Mouse (Mus musculus) cortical plate, adult 2 months (tissue): Measurements from ENCODE around the gene Igfbpl1. TPM values are rescaled to one million over a fixed set of nuclear protein-coding genes. Genes with fewer than 3 reads are reported as not detected.
A peak's percentile ranks its signal among the peaks of the same experiment; 100 is the strongest.

Experiments used
- H3K27ac ChIP-seq: fragments of 200-500 bp; 2 replicates; pipeline ENCODE4 v1.5.1; 2012; ENCODE audit warnings: low read length, control low read depth, inconsistent platforms; ENCODE audit not compliant: insufficient read depth
- H3K4me1 ChIP-seq: fragments of 200-500 bp; 2 replicates; pipeline ENCODE4 v1.6.1; 2011; ENCODE audit warnings: low read length; ENCODE audit not compliant: control insufficient read depth, insufficient read depth
- H3K4me3 ChIP-seq: fragments of 200-500 bp; 2 replicates; pipeline ENCODE4 v1.5.1; 2011; ENCODE audit warnings: mild to moderate bottlenecking, low read length, control low read depth; ENCODE audit not compliant: insufficient read depth
- CTCF ChIP-seq: fragments of 200-500 bp; IDR thresholded peaks from 2 replicates; pipeline ENCODE4 v1.5.1; 2011; ENCODE audit warnings: mild to moderate bottlenecking, control low read depth, low read length; ENCODE audit not compliant: insufficient read depth; ENCODE audit errors: extremely low read depth
- POLR2A ChIP-seq: fragments of 200-500 bp; IDR thresholded peaks from 2 replicates; pipeline ENCODE4 v1.6.1; 2011; ENCODE audit warnings: mild to moderate bottlenecking, low read length, control low read depth; ENCODE audit not compliant: insufficient read depth; ENCODE audit errors: extremely low read depth
- polyA plus RNA-seq: library from polyadenylated mRNA; depleted of rRNA; stranded (reverse); fragments of >200 nt; gene quantifications from 2 replicates; pipeline ENCODE4 v1.2.3, GENCODE M21; 2012; rRNA removed

Gene Igfbpl1
- polyA plus RNA-seq: 1.2 and 1.5 TPM in 2 replicates

DNA sequence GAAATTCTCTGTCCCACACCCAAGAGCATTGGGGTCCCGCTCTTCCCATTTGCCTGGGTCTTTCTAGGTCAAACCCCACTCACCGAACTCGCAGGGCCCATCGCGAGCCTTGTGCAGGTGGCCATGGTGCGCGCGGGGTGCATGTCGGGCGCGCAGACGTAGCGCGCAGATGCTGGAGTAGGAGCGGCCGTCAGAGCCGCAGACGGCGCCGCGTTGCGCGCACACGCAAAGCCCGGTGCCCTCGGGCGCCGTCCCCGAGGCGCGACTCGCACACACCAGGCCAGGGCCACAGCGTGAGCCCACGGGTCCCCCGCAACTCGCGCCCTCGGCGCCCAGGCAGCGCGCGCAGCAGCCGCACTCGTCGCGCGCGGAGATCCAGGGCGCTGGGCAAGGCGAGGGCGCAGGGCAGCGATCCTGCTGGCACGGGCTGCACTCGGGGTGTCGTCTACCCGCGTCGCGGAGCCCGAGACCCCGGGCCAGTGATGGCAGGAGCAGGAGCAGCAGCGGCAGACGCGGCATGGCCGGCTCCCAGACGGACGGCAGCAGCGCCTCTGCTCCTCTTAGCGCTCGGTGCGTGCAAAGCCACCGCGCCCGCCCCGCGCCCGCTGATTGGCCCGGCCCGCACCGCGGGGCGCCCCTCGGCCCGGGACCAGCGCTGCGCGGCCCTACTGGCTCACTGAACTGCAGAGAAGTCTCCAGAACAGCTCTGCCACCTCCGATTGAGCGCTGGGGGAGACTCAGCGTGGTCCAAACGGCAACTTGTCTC, at the start of gene Igfbpl1:
TSS of gene Igfbpl1 (minus strand) at position 649 of the 766 bp plus-strand sequence.
- H3K4me3 ChIP-seq: no peak within 1 kb of the TSS; the same call in 1 of the 2 replicates
- no peaks in the 10 kb centered on the region; the same call in 1 of the 2 replicates for H3K4me1 ChIP-seq
- TF ChIP-seq CTCF (no peak), POLR2A (no peak)
- H3K27ac ChIP-seq: no peak within 1 kb of the TSS

DNA sequence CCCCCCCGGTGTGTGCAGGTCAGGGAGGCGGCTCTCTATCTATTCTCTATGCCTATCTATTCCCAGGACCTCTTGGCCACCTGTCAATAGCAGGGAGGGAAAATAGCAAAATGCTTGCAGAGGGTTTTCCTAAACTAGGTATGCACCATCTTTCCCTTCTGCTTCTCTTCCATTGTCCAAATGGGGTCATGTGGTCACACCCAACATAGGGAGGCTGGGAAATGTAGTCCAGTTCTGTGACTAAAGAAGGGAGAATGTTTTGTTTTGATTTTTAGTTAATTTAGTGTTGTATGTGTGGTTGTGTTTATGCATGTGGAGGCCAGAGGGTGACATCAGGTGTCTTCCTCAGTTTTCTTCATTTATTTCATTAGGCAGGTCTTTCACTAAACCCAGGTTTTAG, 45.4 kb upstream of the Igfbpl1 start:
- H3K27ac ChIP-seq: no peak overlapping the region
- H3K4me1 ChIP-seq: no peaks in the 10 kb centered on the region
- TF ChIP-seq CTCF: no peak
- TF ChIP-seq POLR2A: no peak
- H3K4me3 ChIP-seq: no peak overlapping the region

DNA sequence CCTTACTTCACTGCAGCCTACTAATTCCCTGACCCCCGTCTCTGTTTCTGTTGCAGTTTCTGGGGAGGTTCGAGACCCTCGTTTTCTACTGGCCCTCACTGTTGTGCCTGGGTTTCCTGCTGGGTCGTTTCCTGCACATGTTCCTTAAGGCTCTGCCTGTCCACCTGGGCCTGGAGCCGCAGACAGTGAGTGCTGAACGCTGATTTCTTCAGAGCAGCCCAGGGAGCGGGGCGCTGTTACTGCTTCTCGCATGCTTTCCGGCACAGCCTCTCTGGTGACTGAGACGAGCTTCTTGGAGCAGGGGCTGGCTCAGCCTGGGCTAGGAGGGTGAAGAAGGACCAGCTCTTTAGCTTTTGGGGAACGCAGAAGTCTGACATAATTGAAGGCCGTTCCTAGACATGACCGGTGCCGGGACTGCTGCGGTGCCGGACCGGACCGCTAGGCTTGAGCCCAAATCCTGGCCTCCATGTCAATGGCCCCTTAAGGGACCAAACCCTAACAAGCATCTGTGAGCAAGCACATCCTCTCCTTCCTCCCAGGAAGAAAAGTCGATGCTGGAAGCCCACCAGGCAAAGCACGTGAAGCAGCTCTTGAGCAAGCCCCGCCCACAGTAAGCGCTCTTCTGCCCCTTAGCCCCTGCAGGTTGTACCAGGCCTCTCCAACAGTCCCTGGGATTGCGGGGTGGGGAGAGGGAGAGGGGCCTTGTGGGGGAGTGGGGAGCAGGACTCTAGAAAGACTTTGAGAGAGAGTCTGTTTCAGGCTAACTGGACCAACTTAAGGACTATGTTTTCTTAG, 42.5 kb upstream of the Igfbpl1 start:
- Histone ChIP-seq H3K4me1 (no peaks in the 10 kb centered on the region), H3K27ac (no peak overlapping the region), H3K4me3 (no peak overlapping the region)
- TF ChIP-seq CTCF (no peak), POLR2A (no peak)

DNA sequence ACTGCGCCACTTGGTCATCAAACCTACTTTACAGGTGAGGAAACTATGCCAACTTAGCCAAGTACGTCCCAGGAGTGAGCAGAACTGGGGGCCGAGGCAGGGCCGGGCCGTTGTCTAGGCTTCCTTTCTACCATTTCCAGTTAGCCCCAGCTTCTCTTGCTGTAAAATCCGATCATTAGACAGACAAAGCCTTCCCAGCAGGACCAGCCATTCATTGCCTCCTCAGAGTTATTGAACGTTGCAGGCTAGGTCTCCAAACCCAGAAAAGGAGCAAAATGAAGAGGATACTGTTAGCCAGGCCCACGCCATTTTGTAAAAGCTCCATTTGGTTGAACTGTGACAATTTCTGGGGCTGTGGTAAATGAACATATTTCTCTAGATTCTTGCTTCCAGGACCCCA, 40.7 kb upstream of the Igfbpl1 start:
- no peak overlapping the region for H3K4me3 ChIP-seq
- no peaks in the 10 kb centered on the region for H3K4me1 ChIP-seq
- no peak overlapping the region for H3K27ac ChIP-seq
- no peak for TF ChIP-seq CTCF
- TF ChIP-seq POLR2A: no peak

DNA sequence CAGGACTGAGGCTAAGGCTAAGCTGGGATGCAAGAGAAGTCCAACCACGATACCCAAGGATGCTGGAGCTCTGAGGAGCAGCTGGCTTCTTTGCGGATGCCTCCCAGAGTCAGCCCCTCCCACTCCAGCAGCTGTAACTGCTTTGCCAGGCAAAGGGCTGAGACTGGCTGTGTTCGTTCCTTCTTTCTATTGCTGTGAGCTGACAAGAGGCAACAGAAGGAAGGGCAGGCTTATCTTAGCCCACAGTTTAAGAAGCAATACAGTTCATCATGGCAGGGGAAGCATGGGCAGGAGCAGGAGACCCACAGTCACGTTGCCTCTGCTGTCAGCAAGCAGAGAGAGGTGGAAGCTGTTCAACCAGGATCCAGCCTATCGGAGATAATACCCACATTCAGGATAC, 34.4 kb upstream of the Igfbpl1 start:
- TF ChIP-seq CTCF (no peak), POLR2A (no peak)
- Histone ChIP-seq H3K4me1 (no peaks in the 10 kb centered on the region), H3K4me3 (no peak overlapping the region), H3K27ac (no peak overlapping the region)

DNA sequence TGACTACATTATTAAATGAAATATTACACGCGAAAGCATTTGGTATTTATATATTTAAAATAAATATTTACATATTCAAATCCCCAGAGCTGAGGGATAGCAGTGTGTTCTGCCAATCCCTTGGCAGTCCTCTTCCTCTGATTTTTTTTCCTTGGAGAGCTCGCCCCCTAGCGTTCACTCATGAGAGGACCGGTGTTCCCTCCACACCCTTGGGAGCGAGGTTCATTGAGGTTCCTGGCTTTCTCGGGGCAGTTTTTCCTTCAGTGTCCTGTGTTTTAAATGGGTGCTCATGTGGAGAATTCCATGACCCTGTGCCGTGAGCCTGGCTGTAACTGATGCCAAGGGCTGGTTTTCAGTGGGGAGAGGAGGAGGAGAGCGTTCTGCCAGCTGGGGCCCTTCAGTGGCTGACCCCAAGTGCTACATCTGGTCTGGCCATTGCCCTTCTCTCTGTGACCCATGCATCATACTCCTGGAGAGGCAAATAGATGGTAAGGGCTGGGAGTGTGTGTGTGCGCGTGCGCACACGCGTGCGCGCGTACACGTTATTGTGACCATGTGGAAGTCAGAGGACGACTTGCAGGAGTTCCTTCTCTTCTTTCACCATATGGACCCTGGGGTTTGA, 29.2 kb upstream of the Igfbpl1 start:
- no peak overlapping the region for H3K27ac ChIP-seq
- H3K4me1 ChIP-seq: no peaks in the 10 kb centered on the region
- TF ChIP-seq POLR2A (no peak), CTCF (peak; percentile 87)
- no peak overlapping the region for H3K4me3 ChIP-seq

DNA sequence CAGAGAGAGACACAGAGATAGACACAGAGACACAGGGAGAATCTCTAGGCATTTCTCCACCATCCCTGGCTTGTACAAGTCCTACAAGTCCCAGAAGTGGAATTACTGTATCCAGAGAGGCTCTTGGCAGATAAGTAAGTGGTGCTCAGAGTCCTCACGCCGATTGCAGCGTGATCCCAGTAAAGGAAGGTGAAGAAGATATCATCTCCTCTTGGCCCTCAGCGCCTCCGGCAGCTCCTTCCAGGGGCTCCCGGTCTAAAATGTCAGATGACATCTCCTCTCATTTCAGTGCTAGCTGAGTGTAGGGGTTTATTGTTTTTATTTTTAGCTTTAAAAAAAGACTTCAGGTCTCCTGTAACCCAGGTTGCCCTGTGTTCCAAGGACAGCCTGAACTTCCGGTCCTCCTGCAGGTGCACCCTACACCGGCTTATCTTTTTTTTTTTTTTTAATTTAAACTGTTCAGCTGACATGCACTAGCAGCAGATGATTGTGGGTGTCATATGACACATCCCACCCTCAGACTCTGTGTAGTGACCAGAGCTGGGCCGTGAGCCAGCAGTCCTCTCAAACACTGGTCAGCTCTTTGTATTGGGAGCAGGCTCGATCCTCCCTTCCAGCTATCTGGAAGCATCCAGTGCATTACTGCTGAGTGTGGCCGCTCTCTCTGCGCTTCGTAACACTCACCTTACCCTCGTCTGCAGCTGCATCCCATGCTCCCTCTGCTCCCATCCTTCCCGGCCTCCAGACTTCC, 26.9 kb upstream of the Igfbpl1 start:
- H3K27ac ChIP-seq: no peak overlapping the region
- TF ChIP-seq POLR2A (no peak), CTCF (no peak)
- H3K4me1 ChIP-seq: no peaks in the 10 kb centered on the region
- no peak overlapping the region for H3K4me3 ChIP-seq

DNA sequence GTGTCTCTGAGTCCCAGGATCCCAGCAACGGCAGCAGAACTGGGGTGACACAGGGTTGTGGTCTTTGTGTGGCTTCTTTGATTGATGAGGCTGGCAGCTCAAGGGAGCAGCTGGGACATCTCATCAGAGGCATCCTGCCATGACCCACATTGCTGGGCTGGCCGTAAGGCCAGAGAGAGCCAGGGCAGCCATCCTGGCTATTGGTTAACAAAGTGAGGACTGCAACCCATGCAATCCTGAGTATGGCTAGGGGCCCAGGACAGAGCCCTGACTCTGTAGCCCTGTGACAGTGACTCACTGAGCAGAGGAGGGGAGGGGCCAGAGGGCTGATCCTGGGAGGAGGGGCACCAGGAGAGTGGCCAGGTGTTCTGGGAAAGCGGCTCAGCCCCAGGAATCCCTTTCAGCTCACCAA, 24.9 kb upstream of the Igfbpl1 start:
- TF ChIP-seq POLR2A (no peak), CTCF (no peak)
- Histone ChIP-seq H3K4me1 (no peaks in the 10 kb centered on the region), H3K27ac (no peak overlapping the region), H3K4me3 (no peak overlapping the region)

DNA sequence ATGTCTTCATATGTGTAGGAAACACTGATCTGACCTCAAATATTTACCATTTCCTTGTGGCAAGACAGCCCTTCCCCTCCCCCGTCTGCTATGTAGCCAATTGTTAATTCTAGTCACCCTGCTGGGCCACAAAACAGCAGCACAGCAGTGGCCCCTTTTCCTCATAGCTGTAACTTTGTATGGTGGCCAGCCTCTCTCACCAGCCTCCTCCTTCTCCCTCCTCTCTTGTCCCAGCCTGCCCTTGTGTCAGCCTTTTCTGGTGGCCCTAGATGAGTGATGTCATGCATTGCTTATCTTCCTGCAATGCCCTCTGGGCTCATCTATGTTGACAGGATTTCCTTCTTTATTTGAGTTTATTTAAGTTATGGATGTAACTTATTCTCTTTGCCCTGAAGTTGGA, 22.7 kb upstream of the Igfbpl1 start:
- H3K4me1 ChIP-seq: no peaks in the 10 kb centered on the region
- no peak overlapping the region for H3K27ac ChIP-seq
- TF ChIP-seq CTCF: no peak
- TF ChIP-seq POLR2A: no peak
- H3K4me3 ChIP-seq: no peak overlapping the region

DNA sequence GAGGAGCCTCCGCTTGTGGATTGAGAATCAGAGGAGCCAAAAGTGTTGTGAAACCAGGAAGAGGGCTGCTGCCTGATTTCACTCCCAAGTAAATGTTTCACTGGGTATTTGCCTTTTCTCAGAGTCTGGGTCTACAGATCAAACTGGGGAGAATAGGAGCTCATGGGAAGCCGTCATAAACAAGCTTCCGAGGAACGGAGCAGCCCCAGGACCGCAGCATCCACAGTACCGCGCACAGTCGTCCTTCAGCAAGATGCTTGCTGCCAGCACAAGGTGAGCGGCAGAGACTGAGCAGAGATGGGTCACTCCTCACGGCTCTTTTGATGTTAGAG, 22.1 kb upstream of the Igfbpl1 start:
- TF ChIP-seq CTCF (no peak), POLR2A (no peak)
- no peak overlapping the region for H3K27ac ChIP-seq
- H3K4me1 ChIP-seq: no peaks in the 10 kb centered on the region
- H3K4me3 ChIP-seq: no peak overlapping the region
